Mouse (Mus musculus) heart, embryonic 15.5 days (tissue): ENCODE measurements around the gene Rpl23. TPM values are rescaled to one million over a fixed set of nuclear protein-coding genes. Genes with fewer than 3 reads are reported as not detected.

Experiments
- ATAC-seq: fragments of 200-750 bp; cut with Nextera tagmentation; replicated peaks from 2 replicates; pipeline ENCODE4 v1.8.0; 2017; ENCODE audit warnings: low read depth, moderate TSS enrichment; ENCODE audit not compliant: insufficient number of reproducible peaks, insufficient read depth, low FRiP score
- H3K27ac ChIP-seq: fragments of 300-500 bp; sonication (generic); 2 replicates; pipeline ENCODE4 v1.5.1; 2015; ENCODE audit warnings: mild to moderate bottlenecking, inconsistent platforms
- H3K27me3 ChIP-seq: fragments of 300-500 bp; sonication (generic); 2 replicates; pipeline ENCODE4 v1.6.1; 2015; ENCODE audit warnings: inconsistent platforms
- H3K36me3 ChIP-seq: fragments of 300-500 bp; sonication (generic); 2 replicates; pipeline ENCODE4 v1.6.1; 2015; ENCODE audit warnings: mild to moderate bottlenecking, inconsistent platforms
- H3K4me1 ChIP-seq: fragments of 300-500 bp; sonication (generic); replicated peaks from 2 replicates; pipeline ENCODE4 v1.6.1; 2015; ENCODE audit warnings: inconsistent platforms
- H3K4me2 ChIP-seq: fragments of 300-500 bp; sonication (generic); 2 replicates; pipeline ENCODE4 v1.6.1; 2015; ENCODE audit warnings: inconsistent platforms, mild to moderate bottlenecking, moderate library complexity
- H3K4me3 ChIP-seq: fragments of 300-500 bp; sonication (generic); 2 replicates; pipeline ENCODE4 v1.5.1; 2015; ENCODE audit warnings: mild to moderate bottlenecking, inconsistent platforms
- H3K9ac ChIP-seq: fragments of 300-500 bp; sonication (generic); 2 replicates; pipeline ENCODE4 v1.6.1; 2015; ENCODE audit warnings: mild to moderate bottlenecking, inconsistent platforms
- H3K9me3 ChIP-seq: fragments of 300-500 bp; sonication (generic); replicated peaks from 2 replicates; pipeline ENCODE4 v1.6.1; 2016; ENCODE audit warnings: inconsistent platforms
- WGBS: fragments of 180-500 bp; shearing (Covaris S2); methylation state at CpG from one replicate; pipeline ENCODE4 v1.1.7; 2015; ENCODE audit warnings: mixed read lengths; 5-methylcytosine and 5-hydroxymethylcytosine counted together
- polyA plus RNA-seq: library from polyadenylated mRNA; unstranded; fragments of >200 nt; fragmentation: Nextera tagmentation; extraction: Ambion mirVana; gene quantifications from 2 replicates; pipeline ENCODE4 v1.2.1, GENCODE M21; 2015

The Rpl23 gene
- polyA plus RNA-seq = 286 and 399 TPM in 2 replicates

DNA sequence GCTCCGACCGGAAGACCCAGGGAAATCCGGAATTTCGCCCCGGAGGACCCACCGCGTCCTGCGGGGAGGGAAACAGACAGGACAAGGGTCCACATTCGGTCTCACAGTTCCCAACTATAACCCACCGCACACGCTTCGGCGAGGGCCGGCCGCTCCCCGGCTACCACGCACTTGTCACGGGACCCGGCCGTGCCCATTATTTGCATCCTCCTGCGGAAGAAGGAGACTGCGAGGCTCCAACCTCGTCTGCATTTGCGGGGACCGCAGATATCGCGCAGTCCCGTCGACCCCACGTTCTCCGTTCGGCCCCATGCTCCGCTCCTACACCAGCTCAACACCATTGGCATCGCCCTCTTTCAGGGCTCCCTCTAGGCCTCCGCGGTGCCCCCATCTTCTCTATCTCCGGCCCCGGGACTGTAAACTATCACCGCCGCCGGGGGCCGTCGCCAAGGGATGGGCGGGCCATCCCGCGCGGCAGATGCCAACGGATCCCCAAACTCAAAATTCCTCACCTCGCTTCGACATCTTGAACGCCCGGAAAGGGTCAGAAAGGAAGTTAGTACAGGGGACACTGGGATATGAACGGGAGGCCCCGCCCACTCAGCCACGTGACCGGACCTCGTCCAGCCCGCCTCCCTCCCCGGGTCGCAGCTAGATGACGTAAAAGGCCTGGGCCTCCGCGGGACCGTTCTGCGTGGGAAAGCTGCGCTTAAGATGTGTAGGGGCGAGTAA is at the start of gene Rpl23:
Gene Rpl23, minus strand, starts transcription at position 606 of the 732 bp plus-strand sequence.
- Histone ChIP-seq H3K27ac (peak within 1 kb of the TSS; percentile 90), H3K36me3 (peaks cover 39% of the 10 kb centered on the region), H3K9ac (peak within 1 kb of the TSS; percentile 98), H3K4me2 (peak within 1 kb of the TSS; percentile 69), H3K4me1 (peaks cover 22% of the 10 kb centered on the region), H3K9me3 (no peaks in the 10 kb centered on the region), H3K4me3 (peak within 1 kb of the TSS; percentile 84), H3K27me3 (no peaks in the 10 kb centered on the region)
- under 1% methylated on average over 67 of the region's 67 CpGs for WGBS
- peak; percentile 96 for ATAC-seq

DNA sequence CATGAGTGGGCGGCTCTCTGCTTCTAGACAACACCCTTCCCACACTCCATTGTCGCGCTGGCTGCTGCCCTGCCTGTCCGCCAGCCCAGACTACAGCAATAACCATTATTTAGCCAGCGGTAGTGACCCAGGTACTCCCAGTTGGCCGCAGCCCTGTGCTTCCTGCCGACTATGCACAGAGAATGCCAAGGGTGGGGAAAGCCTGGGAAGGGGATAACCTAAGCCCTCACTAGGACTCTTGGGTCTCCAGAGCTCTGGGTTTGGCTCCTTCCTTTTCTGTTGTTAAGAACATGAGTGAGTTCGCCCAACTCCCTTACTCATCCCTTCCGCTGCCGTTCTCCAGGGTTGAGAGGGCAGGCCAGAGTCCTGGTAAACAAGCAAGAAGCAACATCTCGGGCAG is 49.8 kb upstream of the Rpl23 start:
- no peaks in the 10 kb centered on the region for H3K9me3 ChIP-seq
- H3K4me3 ChIP-seq = no peak overlapping the region
- H3K27me3 ChIP-seq = no peaks in the 10 kb centered on the region
- H3K27ac ChIP-seq = no peak overlapping the region
- H3K9ac ChIP-seq = no peak overlapping the region
- peaks cover 44% of the 10 kb centered on the region for H3K36me3 ChIP-seq
- no peak overlapping the region for H3K4me2 ChIP-seq
- no peak for ATAC-seq
- peaks cover 8% of the 10 kb centered on the region for H3K4me1 ChIP-seq
- WGBS = 80% methylated on average over 11 of the region's 11 CpGs

- no peak for ATAC-seq
- Histone ChIP-seq H3K4me3 (no peak overlapping the region), H3K9ac (no peak overlapping the region), H3K4me1 (peaks cover under 1% of the 10 kb centered on the region; the same call in 1 of the 2 replicates), H3K4me2 (no peak overlapping the region), H3K36me3 (peaks cover 39% of the 10 kb centered on the region), H3K27me3 (no peaks in the 10 kb centered on the region), H3K9me3 (no peaks in the 10 kb centered on the region), H3K27ac (peak overlapping the region; percentile 26; the same call in 1 of the 2 replicates)
- 73% methylated on average over 6 of the region's 6 CpGs for WGBS
These were observed 48.3 kb upstream of the Rpl23 start for GRCm38 (mm10) chr11:97830501-97830900.

DNA sequence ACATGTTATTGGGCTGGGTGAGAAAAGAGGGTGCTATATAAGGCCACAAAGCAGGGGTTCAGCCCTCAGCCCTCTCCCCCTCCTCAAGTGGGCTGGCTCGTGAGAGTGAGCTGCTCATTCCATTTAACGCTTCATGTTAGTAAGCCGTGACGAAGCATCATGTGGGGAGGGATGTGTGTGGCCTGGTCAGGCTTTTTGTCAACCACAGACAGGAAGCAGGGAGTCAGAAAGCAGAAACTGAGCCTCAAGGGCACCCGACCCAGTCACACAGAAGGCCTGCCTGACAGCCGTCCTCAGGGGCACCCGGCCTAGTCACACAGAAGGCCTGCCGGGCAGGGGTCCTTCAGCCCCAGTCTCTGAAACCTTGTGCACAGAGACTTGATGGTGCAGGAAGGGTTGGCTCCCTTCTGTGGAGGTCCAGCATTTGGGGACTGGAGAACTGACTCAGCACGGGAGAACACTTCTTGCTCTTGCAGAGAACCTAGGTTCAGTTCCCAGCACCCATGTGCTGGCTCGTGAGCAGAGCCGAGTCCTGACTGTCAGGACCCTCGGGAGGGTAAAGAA is 47.8 kb upstream of the Rpl23 start:
- Histone ChIP-seq H3K9ac (no peak overlapping the region), H3K4me3 (no peak overlapping the region), H3K4me1 (peaks cover 5% of the 10 kb centered on the region; the same call in 1 of the 2 replicates), H3K36me3 (peaks cover 37% of the 10 kb centered on the region), H3K9me3 (no peaks in the 10 kb centered on the region), H3K27ac (peak overlapping the region; percentile 26; the same call in 1 of the 2 replicates), H3K4me2 (no peak overlapping the region), H3K27me3 (no peaks in the 10 kb centered on the region)
- WGBS = 80% methylated on average over 12 of the region's 12 CpGs
- ATAC-seq = no peak

GRCm38 (mm10) chr11:97829365-97829764 is 47.1 kb upstream of the Rpl23 start:
- Histone ChIP-seq H3K36me3 (peaks cover 33% of the 10 kb centered on the region), H3K27ac (no peak overlapping the region), H3K27me3 (no peaks in the 10 kb centered on the region), H3K4me2 (no peak overlapping the region), H3K4me3 (no peak overlapping the region), H3K9me3 (no peaks in the 10 kb centered on the region), H3K9ac (no peak overlapping the region), H3K4me1 (peaks cover 10% of the 10 kb centered on the region)
- no peak for ATAC-seq
- WGBS = 82% methylated on average over 7 of the region's 7 CpGs

GRCm38 (mm10) chr11:97827654-97828053 is 45.4 kb upstream of the Rpl23 start:
- peaks cover 25% of the 10 kb centered on the region for H3K36me3 ChIP-seq

DNA sequence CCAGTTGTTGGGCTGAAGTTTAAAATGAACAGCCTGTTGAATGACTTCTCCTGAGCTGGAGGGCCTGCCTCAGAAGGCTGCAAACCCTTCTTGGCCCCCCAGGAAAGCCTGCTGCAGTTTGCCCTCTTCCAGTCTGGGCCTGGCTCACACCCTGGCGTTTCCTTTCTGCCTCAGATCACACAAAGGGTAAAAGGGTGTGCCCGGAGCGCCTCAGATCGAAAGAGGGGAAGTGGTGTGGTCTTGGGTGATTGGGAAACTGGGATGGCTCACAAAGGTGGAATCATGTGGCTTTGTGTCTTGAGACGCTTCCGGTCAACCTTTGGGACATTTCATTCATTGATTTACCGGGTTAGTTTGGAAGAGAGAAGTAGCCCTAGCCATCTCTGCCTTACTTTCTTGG is 44.2 kb upstream of the Rpl23 start:
- ATAC-seq = no peak
- Histone ChIP-seq H3K9me3 (no peaks in the 10 kb centered on the region), H3K36me3 (peaks cover 19% of the 10 kb centered on the region), H3K27ac (no peak overlapping the region), H3K4me3 (no peak overlapping the region), H3K4me1 (peaks cover 15% of the 10 kb centered on the region), H3K9ac (no peak overlapping the region), H3K27me3 (no peaks in the 10 kb centered on the region), H3K4me2 (no peak overlapping the region)
- 65% methylated on average over 7 of the region's 7 CpGs for WGBS

More at GRCm38 (mm10) chr11:97827654-97828053, 45.4 kb upstream of the Rpl23 start:
- Histone ChIP-seq H3K27ac (no peak overlapping the region), H3K4me2 (no peak overlapping the region), H3K4me3 (no peak overlapping the region), H3K27me3 (no peaks in the 10 kb centered on the region), H3K9ac (no peak overlapping the region), H3K4me1 (peaks cover 10% of the 10 kb centered on the region), H3K9me3 (no peaks in the 10 kb centered on the region)
- ATAC-seq = no peak
- WGBS = 57% methylated on average over 6 of the region's 6 CpGs

GRCm38 (mm10) chr11:97825971-97826370 is 43.7 kb upstream of the Rpl23 start:
- Histone ChIP-seq H3K4me2 (no peak overlapping the region), H3K27me3 (no peaks in the 10 kb centered on the region), H3K4me3 (no peak overlapping the region), H3K4me1 (peaks cover 19% of the 10 kb centered on the region), H3K36me3 (peaks cover 19% of the 10 kb centered on the region), H3K9ac (no peak overlapping the region), H3K9me3 (no peaks in the 10 kb centered on the region), H3K27ac (no peak overlapping the region)
- WGBS = 82% methylated on average over 9 of the region's 9 CpGs
- ATAC-seq = no peak

- WGBS = 74% methylated on average over 10 of the region's 10 CpGs
- no peak overlapping the region for H3K4me3 ChIP-seq
- H3K36me3 ChIP-seq = peaks cover 16% of the 10 kb centered on the region
- no peak overlapping the region for H3K9ac ChIP-seq
- no peak overlapping the region for H3K27ac ChIP-seq
- H3K4me1 ChIP-seq = peaks cover 26% of the 10 kb centered on the region
- no peaks in the 10 kb centered on the region for H3K9me3 ChIP-seq
- no peak overlapping the region for H3K4me2 ChIP-seq
- no peaks in the 10 kb centered on the region for H3K27me3 ChIP-seq
- no peak for ATAC-seq
These were observed 43.1 kb upstream of the Rpl23 start for GRCm38 (mm10) chr11:97825295-97825694.

DNA sequence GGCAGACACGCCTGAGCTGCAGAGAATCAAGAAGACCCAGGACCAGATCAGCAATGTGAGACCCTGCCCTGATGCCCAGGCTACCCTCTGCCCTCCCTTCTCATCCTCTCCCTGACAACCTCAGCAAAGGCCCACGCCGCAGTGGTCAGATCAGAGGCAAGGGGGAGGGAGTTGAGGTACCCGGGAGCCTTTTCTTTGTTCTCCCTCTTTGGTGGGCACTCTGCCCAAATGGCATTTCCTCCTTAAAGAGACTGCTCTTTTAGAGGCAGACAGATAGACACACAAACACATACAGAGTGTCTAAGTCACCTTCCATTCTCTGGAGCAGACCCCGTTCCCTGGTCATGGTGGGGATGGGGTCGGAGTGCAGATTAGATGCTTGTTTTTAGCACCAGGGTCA is 42.7 kb upstream of the Rpl23 start:
- no peaks in the 10 kb centered on the region for H3K9me3 ChIP-seq
- ATAC-seq = no peak
- no peak overlapping the region for H3K9ac ChIP-seq
- H3K36me3 ChIP-seq = peaks cover 16% of the 10 kb centered on the region
- no peak overlapping the region for H3K27ac ChIP-seq
- H3K4me1 ChIP-seq = peaks cover 28% of the 10 kb centered on the region
- H3K27me3 ChIP-seq = no peaks in the 10 kb centered on the region
- no peak overlapping the region for H3K4me2 ChIP-seq
- H3K4me3 ChIP-seq = no peak overlapping the region
- WGBS = 61% methylated on average over 6 of the region's 6 CpGs

GRCm38 (mm10) chr11:97824168-97824567 is 41.9 kb upstream of the Rpl23 start:
- Histone ChIP-seq H3K9me3 (no peaks in the 10 kb centered on the region), H3K27ac (no peak overlapping the region), H3K4me3 (no peak overlapping the region), H3K9ac (no peak overlapping the region), H3K4me1 (peaks cover 35% of the 10 kb centered on the region), H3K27me3 (no peaks in the 10 kb centered on the region), H3K36me3 (peaks cover 18% of the 10 kb centered on the region), H3K4me2 (no peak overlapping the region)
- 94% methylated on average over 11 of the region's 11 CpGs for WGBS
- no peak for ATAC-seq
